Mouse (Mus musculus) urinary bladder, postnatal 14 days (tissue): ENCODE data around the gene Etnk2.

Source experiments
- DNase-seq: peaks from one replicate; pipeline ENCODE4 v3.0.0; 2021; ENCODE audit warnings: low spot score

Gene Etnk2

GRCm38 (mm10) chr1:133382552-133383155 is 19.3 kb downstream of the Etnk2 start:
- DNase-seq = no peak

GRCm38 (mm10) chr1:133383157-133383783 is 19.9 kb downstream of the Etnk2 start:
- no peak for DNase-seq

- DNase-seq = peak; percentile 77
Observed at GRCm38 (mm10) chr1:133385506-133385905, 22.1 kb downstream of the Etnk2 start.

- no peak for DNase-seq
Observed at GRCm38 (mm10) chr1:133386209-133386608, 22.8 kb downstream of the Etnk2 start.

GRCm38 (mm10) chr1:133387539-133388268 is 24.3 kb downstream of the Etnk2 start:
- no peak for DNase-seq

GRCm38 (mm10) chr1:133394702-133395101 is 31.3 kb downstream of the Etnk2 start:
- DNase-seq = no peak

GRCm38 (mm10) chr1:133396693-133397092 is 33.3 kb downstream of the Etnk2 start:
- no peak for DNase-seq

- DNase-seq = no peak
Observed at GRCm38 (mm10) chr1:133397094-133397482, 33.7 kb downstream of the Etnk2 start.

GRCm38 (mm10) chr1:133397483-133398237 is 34.3 kb downstream of the Etnk2 start:
- DNase-seq = no peak

GRCm38 (mm10) chr1:133400014-133400725 is 36.8 kb downstream of the Etnk2 start:
- DNase-seq = no peak

GRCm38 (mm10) chr1:133404005-133404404 is 40.6 kb downstream of the Etnk2 start:
- no peak for DNase-seq

- DNase-seq = no peak
Observed at GRCm38 (mm10) chr1:133406614-133407013, 43.2 kb downstream of the Etnk2 start.

- DNase-seq = no peak
Observed at GRCm38 (mm10) chr1:133407436-133407835, 44.1 kb downstream of the Etnk2 start.

- DNase-seq = no peak
Observed at GRCm38 (mm10) chr1:133408321-133408720, 44.9 kb downstream of the Etnk2 start.

GRCm38 (mm10) chr1:133408880-133409516 is 45.6 kb downstream of the Etnk2 start:
- DNase-seq = no peak

- no peak for DNase-seq
Observed at GRCm38 (mm10) chr1:133409786-133410185, 46.4 kb downstream of the Etnk2 start.

GRCm38 (mm10) chr1:133411506-133412147 is 48.3 kb downstream of the Etnk2 start:
- DNase-seq = no peak

- peak; percentile 59 for DNase-seq
Observed at GRCm38 (mm10) chr1:133412941-133413340, 49.6 kb downstream of the Etnk2 start.

- no peak for DNase-seq
Observed at GRCm38 (mm10) chr1:133415086-133415485, 51.7 kb downstream of the Etnk2 start.

GRCm38 (mm10) chr1:133415505-133415904 is 52.1 kb downstream of the Etnk2 start:
- DNase-seq = no peak

- no peak for DNase-seq
Observed at GRCm38 (mm10) chr1:133416472-133416871, 53.1 kb downstream of the Etnk2 start.
